Mouse (Mus musculus) heart, embryonic 14.5 days (tissue): Measurements from ENCODE around the gene Traip. TPM values are rescaled to one million over a fixed set of nuclear protein-coding genes. Genes with fewer than 3 reads are reported as not detected.

Experiments
- ATAC-seq: fragments of 200-750 bp; cut with Nextera tagmentation; 2 replicates; pipeline ENCODE4 v1.8.0; 2017; ENCODE audit warnings: low read depth, moderate TSS enrichment; ENCODE audit not compliant: insufficient number of reproducible peaks, insufficient read depth, low FRiP score
- H3K27ac ChIP-seq, 2 experiments: fragments of 200-500 bp in 1 of 2; fragments of 300-500 bp in 1 of 2; sonication (generic) in 1 of 2; replicated peaks in 1 of 2; 2 replicates each; pipeline ENCODE4 v1.5.1; 2012 to 2014; ENCODE audit warnings: low read depth in 2 of 2, low read length in 2 of 2, control low read depth in 1 of 2, mild to moderate bottlenecking in 1 of 2, mixed read lengths in 1 of 2; ENCODE audit not compliant: control insufficient read depth in 1 of 2, insufficient read depth in 1 of 2
- H3K27me3 ChIP-seq: fragments of 300-500 bp; sonication (generic); 2 replicates; pipeline ENCODE4 v1.6.1; 2014; ENCODE audit warnings: mild to moderate bottlenecking, low read length, control low read depth; ENCODE audit not compliant: control insufficient read depth, insufficient read depth
- H3K36me3 ChIP-seq: fragments of 300-500 bp; sonication (generic); 2 replicates; pipeline ENCODE4 v1.6.1; 2014; ENCODE audit warnings: mild to moderate bottlenecking, control low read depth, low read length, mixed read lengths; ENCODE audit not compliant: control insufficient read depth, insufficient read depth
- H3K4me1 ChIP-seq, 2 experiments: fragments of 200-500 bp in 1 of 2; fragments of 300-500 bp in 1 of 2; sonication (generic) in 1 of 2; 2 replicates each; pipeline ENCODE4 v1.6.1; 2012 to 2014; ENCODE audit warnings: low read length in 2 of 2, control low read depth in 1 of 2, mixed read lengths in 1 of 2; ENCODE audit not compliant: control insufficient read depth in 2 of 2, insufficient read depth in 2 of 2
- H3K4me2 ChIP-seq: fragments of 300-500 bp; sonication (generic); 2 replicates; pipeline ENCODE4 v1.6.1; 2014; ENCODE audit warnings: mild to moderate bottlenecking, low read length
- H3K4me3 ChIP-seq, 2 experiments: fragments of 200-500 bp in 1 of 2; fragments of 300-500 bp in 1 of 2; sonication (generic) in 1 of 2; 2 replicates each; pipeline ENCODE4 v1.5.1; 2012 to 2014; ENCODE audit warnings: low read length in 2 of 2, mild to moderate bottlenecking in 2 of 2, control low read depth in 1 of 2, low read depth in 1 of 2, moderate library complexity in 1 of 2; ENCODE audit not compliant: control insufficient read depth in 1 of 2, insufficient read depth in 1 of 2
- H3K9ac ChIP-seq: fragments of 300-500 bp; sonication (generic); 2 replicates; pipeline ENCODE4 v1.6.1; 2014; ENCODE audit warnings: mild to moderate bottlenecking, low read length
- H3K9me3 ChIP-seq: fragments of 300-500 bp; sonication (generic); 2 replicates; pipeline ENCODE4 v1.6.1; 2016; ENCODE audit warnings: low read length, control low read depth; ENCODE audit not compliant: control insufficient read depth
- WGBS: fragments of 180-500 bp; shearing (Covaris S2); extraction: QIAGEN DNeasy Blood & Tissue Kit; methylation state at CpG from one replicate; pipeline ENCODE4 v1.1.7; 2014; 5-methylcytosine and 5-hydroxymethylcytosine counted together
- polyA plus RNA-seq: library from polyadenylated mRNA; unstranded; fragments of >200 nt; fragmentation: Nextera tagmentation; extraction: Ambion mirVana; gene quantifications from 2 replicates; pipeline ENCODE4 v1.2.1, GENCODE M21; 2014

Gene Traip
- polyA plus RNA-seq, 1 experiment from 2014 or later, result 8.6 TPM

DNA sequence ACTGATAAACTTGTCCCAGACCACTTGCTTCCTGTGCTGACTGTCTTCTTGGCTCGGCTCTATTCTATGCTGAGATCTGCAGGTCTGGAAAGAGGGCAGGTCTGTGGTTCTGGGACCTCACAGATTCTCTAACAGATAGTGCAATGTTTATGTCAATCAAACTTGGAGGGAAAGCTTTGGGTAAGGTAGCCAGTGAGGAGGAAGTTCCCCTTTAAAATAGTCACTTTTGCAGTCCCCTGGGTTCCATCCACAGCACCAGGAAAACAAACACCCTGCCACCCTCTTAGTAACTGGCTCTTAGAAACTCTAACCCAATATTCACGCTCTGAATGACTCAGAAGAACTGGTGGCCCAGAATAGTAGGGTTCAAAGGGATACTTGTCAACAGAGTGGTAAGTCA, 44.5 kb downstream of the Traip start:
- peak overlapping the region; percentile 38; the same call in 1 of the 2 replicates for H3K9ac ChIP-seq

GRCm38 (mm10) chr9:107995513-107995912, 45.6 kb downstream of the Traip start:
- no peaks in the 10 kb centered on the region for H3K9me3 ChIP-seq
- H3K4me2 ChIP-seq, result no peak overlapping the region
- no peaks in the 10 kb centered on the region for H3K27me3 ChIP-seq
- H3K9ac ChIP-seq, result no peak overlapping the region
- 91% methylated on average over 21 of the region's 21 CpGs for WGBS
- H3K27ac ChIP-seq, result no peak overlapping the region
- peaks cover 4 to 12% of the 10 kb centered on the region in 2 experiments; a peak in 2 of 4 replicates for H3K4me1 ChIP-seq
- no peak for ATAC-seq
- no peak overlapping the region for H3K4me3 ChIP-seq
- no peaks in the 10 kb centered on the region for H3K36me3 ChIP-seq

More for the DNA sequence above, 44.5 kb downstream of the Traip start:
- 29% methylated on average over 2 of the region's 2 CpGs for WGBS
- no peak overlapping the region for H3K27ac ChIP-seq
- H3K4me1 ChIP-seq, result peaks cover 4 to 12% of the 10 kb centered on the region in 2 experiments; a peak in 2 of 4 replicates
- no peak for ATAC-seq
- no peak overlapping the region for H3K4me2 ChIP-seq
- H3K27me3 ChIP-seq, result no peaks in the 10 kb centered on the region
- no peak overlapping the region for H3K4me3 ChIP-seq
- H3K36me3 ChIP-seq, result no peaks in the 10 kb centered on the region
- no peaks in the 10 kb centered on the region for H3K9me3 ChIP-seq

DNA sequence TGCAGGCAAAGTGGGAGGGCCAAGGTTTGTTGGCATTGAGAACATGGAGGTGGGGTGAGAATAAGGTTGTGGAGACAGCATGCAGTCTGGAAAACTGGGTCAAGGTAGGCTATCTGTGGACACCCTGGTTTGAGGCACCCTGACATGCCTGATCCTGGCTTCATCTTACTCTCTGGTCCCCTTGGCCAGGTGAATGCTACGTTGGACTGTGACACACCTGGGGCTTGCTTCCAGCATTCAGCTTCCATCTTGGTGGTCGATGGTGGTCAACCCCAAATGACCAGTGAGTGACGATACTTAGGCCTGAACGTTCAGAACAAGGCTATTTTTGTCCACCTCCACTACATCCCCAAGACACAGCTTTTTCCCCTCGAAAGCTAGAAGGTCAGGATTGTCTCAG, 46.1 kb downstream of the Traip start, which contains the start of gene Gm20662:
Gene Gm20662, plus strand, starts transcription at position 301 of the 400 bp plus-strand sequence.
- peaks cover 4 to 12% of the 10 kb centered on the region in 2 experiments; a peak in 2 of 4 replicates for H3K4me1 ChIP-seq
- no peak within 1 kb of the TSS for H3K27ac ChIP-seq
- no peak within 1 kb of the TSS for H3K9ac ChIP-seq
- H3K27me3 ChIP-seq, result no peaks in the 10 kb centered on the region
- WGBS, result 78% methylated on average over 5 of the region's 5 CpGs
- no peaks in the 10 kb centered on the region for H3K36me3 ChIP-seq
- H3K9me3 ChIP-seq, result no peaks in the 10 kb centered on the region
- ATAC-seq, result no peak
- H3K4me3 ChIP-seq, result no peak within 1 kb of the TSS
- no peak within 1 kb of the TSS for H3K4me2 ChIP-seq

DNA sequence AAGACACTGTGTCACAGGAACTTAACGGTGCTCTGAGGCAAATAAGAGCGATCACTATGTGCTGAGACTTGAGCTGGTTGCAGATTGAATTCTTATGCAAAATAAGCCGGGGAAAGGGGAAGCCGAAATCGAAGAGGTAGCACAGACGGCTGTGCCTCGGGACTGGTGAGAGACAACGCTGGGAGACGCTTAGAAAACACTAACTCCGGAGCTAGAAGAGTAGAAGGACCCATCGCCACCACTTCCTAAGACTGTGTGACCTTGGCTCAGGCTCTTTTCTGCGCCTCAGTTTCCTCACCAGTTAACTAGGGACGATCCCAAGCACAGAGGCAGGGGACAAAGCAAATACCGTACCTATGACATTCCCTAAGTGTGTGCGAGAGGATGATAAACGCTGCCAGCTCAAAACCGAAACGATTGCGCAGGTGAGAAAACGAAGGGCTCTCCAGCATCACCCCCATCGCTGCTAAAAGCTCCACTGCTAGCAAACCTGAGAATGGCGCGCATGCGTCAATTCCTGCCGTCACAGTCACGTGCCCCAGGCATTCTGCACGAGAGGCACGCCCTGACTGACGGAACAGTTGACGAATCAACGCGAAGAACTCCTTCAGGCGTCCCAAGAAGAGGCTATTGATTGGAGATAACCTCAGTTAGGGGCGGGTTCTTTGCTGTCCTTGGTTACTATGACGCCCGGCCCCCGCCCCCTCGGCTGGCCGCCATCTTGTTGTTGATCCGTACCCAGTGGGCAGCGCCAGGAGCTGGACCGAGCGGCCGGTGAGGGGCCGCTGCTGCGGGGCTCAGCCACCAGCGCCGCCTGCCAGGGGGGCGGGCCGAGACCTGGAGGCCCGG, 52.2 kb downstream of the Traip start, which contains the start of gene Ip6k1:
Gene Ip6k1, plus strand, starts transcription at position 580 of the 849 bp plus-strand sequence.
- peak within 1 kb of the TSS; percentile 94 for H3K4me2 ChIP-seq
- peak within 1 kb of the TSS; percentile 85 to 89 for H3K27ac ChIP-seq
- H3K4me3 ChIP-seq, result peak within 1 kb of the TSS; percentile 72 to 92
- H3K9ac ChIP-seq, result peak within 1 kb of the TSS; percentile 90
- WGBS, result under 1% methylated on average over 50 of the region's 51 CpGs
- H3K9me3 ChIP-seq, result no peaks in the 10 kb centered on the region
- peaks cover 4 to 24% of the 10 kb centered on the region in 2 experiments for H3K4me1 ChIP-seq
- ATAC-seq, result peak; percentile 96
- no peaks in the 10 kb centered on the region for H3K36me3 ChIP-seq
- H3K27me3 ChIP-seq, result no peaks in the 10 kb centered on the region

DNA sequence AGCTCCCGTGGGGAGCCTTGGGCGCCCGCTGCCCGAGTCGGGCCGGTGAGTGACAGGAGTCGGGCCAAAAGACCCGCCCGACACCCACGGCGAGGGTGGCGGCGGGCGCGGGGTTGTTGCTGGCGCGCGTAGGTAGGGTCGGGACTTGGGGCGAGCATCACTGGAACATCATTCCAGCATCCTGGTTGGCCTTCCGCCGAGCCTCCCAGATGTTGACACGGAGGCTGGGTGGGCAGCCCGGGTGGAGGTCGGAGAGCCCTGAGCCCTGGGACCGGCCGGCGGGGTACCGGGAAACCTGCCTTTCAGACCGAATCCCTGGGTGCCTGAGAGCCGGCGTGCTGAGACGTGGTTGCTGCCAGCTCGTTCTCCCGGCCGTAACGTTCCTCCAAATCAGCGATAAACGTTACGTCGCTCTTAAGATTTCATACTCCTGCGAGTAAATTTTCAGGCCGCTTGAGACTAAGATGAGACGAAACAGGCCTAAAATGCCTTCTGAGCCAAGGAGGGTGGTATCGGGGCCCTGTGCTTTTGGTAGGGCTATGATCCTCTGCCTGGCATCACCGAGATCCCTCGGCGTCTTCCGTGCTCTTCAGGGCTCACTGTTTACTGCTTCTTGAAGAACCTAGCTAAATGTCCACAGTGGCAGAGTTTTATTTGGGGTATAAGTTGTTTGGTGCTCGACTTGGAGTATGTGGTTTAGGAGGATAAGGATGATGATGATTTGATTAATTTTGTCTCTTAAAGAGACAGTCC, 53.0 kb downstream of the Traip start:
- peak overlapping the region; percentile 72 to 92 for H3K4me3 ChIP-seq
- peak; percentile 36 for ATAC-seq
- under 1% methylated on average over 46 of the region's 50 CpGs for WGBS

DNA sequence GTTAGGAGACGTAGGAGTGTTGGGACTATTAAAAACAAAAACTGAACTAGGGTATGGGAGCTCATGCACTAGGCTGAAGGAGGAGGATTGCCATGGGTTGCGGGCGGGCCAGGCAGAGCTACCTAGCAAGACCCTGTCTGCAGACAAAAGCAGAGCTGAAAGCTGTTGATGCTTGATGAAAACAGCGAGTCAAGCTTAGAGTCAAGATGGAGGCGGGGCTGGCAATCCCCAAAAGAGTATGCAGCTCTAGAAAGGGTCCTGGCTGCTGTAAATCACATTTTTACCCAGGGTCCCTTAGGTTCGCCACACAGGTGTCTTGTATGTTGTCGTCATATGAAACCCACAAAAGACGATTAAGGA, 53.6 kb downstream of the Traip start:
- Histone ChIP-seq H3K4me3 (peak overlapping the region; percentile 72 to 92), H3K9me3 (no peaks in the 10 kb centered on the region), H3K27ac (peak overlapping the region in 1 of 2 experiments; percentile 85; a peak in 2 of 4 replicates), H3K27me3 (no peaks in the 10 kb centered on the region), H3K9ac (peak overlapping the region; percentile 90), H3K4me1 (peaks cover 4 to 24% of the 10 kb centered on the region in 2 experiments), H3K36me3 (no peaks in the 10 kb centered on the region), H3K4me2 (peak overlapping the region; percentile 84)
- no peak for ATAC-seq
- WGBS, result 19% methylated on average over 8 of the region's 8 CpGs

More for the DNA sequence above, 53.0 kb downstream of the Traip start:
- Histone ChIP-seq H3K27ac (peak overlapping the region; percentile 64 to 85), H3K4me1 (peaks cover 4 to 24% of the 10 kb centered on the region in 2 experiments), H3K4me2 (peak overlapping the region; percentile 84), H3K9ac (peak overlapping the region; percentile 90), H3K36me3 (no peaks in the 10 kb centered on the region), H3K9me3 (no peaks in the 10 kb centered on the region), H3K27me3 (no peaks in the 10 kb centered on the region)

GRCm38 (mm10) chr9:108008041-108008440, 58.1 kb downstream of the Traip start:
- H3K9ac ChIP-seq, result no peak overlapping the region

More at GRCm38 (mm10) chr9:108008041-108008440, 58.1 kb downstream of the Traip start:
- Histone ChIP-seq H3K36me3 (peaks cover 2% of the 10 kb centered on the region; the same call in 1 of the 2 replicates), H3K4me3 (no peak overlapping the region), H3K27me3 (no peaks in the 10 kb centered on the region), H3K4me1 (peaks cover 4 to 19% of the 10 kb centered on the region in 2 experiments), H3K9me3 (no peaks in the 10 kb centered on the region), H3K4me2 (no peak overlapping the region), H3K27ac (no peak overlapping the region)
- ATAC-seq, result no peak
- WGBS, result 89% methylated on average over 5 of the region's 5 CpGs
